Mouse (Mus musculus): ENCODE measurements around the gene Trnp1. TPM values are rescaled to one million over a fixed set of nuclear protein-coding genes. Genes with fewer than 3 reads are reported as not detected.
A peak's percentile ranks its signal among the peaks of the same experiment; 100 is the strongest.

Gene Trnp1
- total RNA-seq, 2 experiments from 2014 or later: 1.4 to 2.4 TPM

DNA sequence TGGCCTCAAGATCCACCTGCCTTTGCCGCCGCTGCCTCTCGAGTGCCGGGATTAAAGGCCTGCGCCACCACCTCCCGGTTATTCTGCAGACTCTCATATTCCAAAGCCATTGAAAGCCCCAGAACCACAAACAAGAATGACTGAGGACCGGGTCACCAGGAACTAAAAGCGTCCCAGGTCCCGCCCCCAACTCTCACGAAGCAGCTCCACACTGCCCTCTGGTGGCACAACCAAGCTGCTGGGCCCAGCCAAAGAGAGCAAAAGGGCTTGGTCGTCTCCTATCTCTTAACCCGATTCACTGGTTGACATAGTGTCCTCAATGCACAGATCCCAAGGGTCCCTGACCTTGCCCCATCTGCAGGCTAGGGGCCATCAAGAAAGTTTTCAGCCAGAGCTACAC lies 3.9 kb downstream of the Trnp1 start:
- peak; percentile 96 for DNase-seq

DNA sequence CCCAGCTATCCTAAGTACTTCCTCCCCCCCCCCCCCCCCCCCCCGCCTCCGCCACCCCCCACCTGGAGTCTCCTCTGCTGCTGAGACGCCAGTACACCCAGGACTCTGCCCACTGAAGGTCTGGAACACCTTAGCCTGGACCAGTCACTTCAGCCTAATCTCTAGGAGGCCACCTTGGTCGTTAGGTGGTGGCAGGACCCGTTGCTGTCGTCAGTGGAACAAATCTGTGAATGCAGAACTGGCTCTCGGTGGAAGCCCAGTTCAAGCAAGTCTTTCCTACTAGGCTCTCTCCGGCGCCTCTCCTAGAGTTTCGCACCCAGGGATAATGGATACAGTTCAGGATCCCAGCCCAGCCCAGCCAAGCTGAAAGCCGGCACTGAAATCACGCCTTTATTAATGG lies 4.5 kb downstream of the Trnp1 start:
- no peak for DNase-seq

GRCm38 (mm10) chr4:133491800-133492199 lies 6.5 kb downstream of the Trnp1 start:
- DNase-seq: peak; percentile 76

- DNase-seq: no peak
Measured at GRCm38 (mm10) chr4:133489489-133490245, 8.7 kb downstream of the Trnp1 start.

DNA sequence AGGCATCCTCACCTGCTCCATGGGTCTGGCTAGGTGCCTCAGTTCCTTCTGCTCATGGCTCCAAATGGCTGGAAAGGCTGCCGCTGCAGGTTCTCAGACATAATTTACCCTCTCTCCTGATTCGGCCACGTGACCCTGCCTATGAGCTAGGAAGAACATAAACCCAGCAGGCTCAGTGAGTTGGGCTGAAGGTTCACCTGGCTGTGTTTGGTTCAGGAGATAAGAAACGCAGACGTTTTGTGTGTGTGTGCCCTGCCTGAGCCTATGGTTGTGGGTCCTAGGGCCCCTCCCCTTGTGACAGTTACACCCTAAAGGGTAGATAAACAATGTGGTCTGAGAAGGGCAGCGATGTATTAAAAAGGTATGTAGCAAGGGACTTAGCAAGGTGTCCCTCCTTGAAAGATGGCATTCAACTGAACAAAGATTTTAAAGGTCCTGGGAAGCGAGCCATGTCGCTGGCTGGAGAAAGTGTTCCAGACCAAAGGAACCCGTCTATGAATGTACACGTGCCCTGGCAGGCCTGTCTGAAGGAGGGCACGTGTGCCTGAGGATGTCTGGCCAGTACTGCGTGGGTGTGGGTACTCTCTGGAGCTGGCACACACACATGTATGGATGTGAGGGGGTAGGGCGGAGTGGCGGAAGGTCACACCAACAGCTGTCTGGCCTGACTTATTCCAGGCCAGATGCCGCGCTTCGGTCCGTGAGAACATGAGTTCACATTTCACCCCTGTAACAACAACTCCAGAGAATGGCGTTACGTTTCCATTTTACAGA lies 9.5 kb downstream of the Trnp1 start:
- no peak for DNase-seq

DNA sequence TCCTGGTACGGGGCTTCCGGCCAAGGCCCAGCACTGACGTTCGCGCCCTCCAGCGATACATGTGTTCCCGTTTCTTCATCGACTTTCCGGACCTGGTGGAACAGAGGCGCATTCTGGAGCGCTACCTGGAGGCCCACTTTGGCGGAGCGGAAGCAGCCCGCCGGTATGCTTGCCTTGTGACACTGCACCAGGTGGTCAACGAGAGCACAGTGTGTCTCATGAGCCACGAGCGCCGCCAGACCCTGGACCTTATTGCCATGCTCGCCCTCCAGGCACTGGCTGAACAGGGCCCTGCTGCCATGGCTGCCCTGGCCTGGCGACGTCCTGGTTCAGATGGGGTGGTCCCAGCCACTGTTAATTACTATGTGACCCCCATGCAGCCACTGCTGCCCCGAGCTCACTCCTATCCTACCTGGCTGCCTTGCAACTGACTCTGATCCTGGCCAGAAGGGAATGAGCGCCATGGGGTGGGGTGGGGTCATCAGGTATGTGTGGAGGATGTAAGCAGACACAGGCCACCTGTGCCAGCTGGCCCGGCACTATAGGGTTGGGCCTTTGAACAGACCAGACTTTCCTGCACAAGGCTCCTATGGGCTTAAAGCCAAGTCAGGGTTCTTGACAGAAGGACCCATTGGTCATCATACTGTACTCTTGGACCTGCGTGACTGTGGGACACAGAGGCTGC lies 11.5 kb downstream of the Trnp1 start:
- DNase-seq: no peak

DNA sequence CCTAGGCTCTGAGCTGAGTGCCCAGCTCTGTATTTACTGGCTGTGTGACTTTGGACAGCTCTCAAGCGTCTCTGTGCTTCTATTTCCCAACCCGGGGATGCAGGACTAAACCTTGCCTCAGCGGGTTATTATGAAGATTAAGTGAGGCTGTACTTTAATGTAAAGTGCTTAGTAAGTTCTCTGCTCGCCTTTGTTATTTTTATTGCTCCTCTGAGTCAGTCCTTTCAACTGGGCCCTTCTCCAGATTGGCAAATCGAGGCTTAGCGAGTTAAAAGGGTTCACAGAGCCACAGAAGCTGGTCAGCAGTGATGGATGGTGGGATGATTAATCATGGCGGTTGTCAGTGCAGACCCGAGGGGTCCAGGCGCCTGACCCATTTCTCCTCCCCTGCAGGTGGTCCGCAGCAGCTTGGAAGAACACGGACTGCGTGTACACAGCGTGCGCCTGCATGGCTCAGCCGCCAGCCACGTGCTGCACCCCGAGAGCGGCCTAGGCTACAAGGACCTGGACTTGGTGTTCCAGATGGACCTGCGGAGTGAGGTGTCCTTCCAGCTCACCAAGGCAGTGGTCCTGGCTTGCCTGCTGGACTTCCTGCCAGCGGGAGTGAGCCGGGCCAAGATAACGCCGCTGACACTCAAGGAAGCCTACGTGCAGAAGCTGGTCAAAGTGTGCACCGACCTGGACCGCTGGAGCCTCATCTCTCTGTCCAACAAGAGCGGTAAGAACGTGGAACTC lies 12.5 kb downstream of the Trnp1 start:
- no peak for DNase-seq

- peak; percentile 36 for DNase-seq
Measured at GRCm38 (mm10) chr4:133484266-133485025, 13.9 kb downstream of the Trnp1 start.

- no peak for DNase-seq
Measured at GRCm38 (mm10) chr4:133482479-133482878, 15.9 kb downstream of the Trnp1 start.

GRCm38 (mm10) chr4:133481488-133481887 lies 16.9 kb downstream of the Trnp1 start:
- peak; percentile 25 for DNase-seq

DNA sequence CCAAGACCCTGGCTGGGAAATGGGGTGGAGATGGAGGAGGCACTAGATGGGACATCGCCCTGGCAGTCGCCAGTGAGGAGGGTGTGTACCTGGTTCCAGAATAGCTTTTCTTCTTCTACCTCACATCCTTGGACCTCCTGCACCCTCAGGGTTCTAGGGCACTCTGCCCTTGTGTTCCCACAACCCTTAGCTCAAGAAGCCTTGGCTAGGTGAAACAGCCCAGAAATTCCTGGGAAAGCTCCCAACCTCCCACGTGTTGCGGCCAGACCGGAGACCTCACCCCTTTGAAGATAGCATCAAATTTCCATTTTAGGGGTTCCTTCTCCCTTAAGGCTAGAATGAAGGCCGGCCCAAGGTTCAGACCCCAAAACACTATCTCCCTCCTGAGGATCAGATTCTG lies 17.6 kb downstream of the Trnp1 start:
- no peak for DNase-seq

DNA sequence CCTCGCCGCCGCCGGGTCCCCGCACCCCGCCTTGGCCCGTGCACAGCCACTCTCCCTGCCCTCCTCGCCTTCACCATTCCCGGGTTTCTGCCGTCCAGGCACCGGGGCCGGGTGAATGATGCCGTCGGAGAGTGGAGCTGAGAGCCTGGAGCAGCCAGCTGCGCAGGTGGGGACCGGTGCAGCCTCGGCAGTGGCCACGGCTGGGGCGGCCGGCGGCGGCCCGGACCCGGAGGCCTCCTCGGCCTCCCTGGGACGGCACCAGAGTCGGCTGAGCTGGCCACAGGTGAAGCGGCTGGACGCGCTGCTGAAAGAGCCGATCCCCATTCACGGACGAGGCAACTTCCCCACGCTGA lies 18.2 kb downstream of the Trnp1 start:
- no peak for DNase-seq

- DNase-seq: peak; percentile 99
Measured at GRCm38 (mm10) chr4:133479458-133480184, 18.7 kb downstream of the Trnp1 start, which contains the start of gene Tent5b. Tent5b (plus strand) TSS chr4:133480132.

DNA sequence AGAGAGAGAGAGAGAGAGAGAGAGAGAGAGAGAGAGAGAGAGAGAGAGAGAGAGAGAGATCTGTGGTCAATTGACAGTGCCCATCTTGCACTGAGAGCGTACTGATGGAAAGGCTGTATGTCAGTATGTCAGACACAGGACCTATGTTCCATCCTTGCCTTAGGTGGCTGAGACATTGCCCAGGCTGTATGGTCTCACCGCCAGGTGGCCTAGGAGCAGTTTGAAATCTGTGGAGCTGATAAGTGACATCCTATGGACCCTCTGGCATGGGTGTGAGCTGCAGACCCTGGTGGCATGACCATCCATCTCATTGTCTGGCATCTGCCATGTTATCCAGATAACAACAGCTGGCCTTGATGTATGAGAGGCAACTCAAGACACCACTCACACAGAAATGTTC lies 24.5 kb downstream of the Trnp1 start:
- no peak for DNase-seq

DNA sequence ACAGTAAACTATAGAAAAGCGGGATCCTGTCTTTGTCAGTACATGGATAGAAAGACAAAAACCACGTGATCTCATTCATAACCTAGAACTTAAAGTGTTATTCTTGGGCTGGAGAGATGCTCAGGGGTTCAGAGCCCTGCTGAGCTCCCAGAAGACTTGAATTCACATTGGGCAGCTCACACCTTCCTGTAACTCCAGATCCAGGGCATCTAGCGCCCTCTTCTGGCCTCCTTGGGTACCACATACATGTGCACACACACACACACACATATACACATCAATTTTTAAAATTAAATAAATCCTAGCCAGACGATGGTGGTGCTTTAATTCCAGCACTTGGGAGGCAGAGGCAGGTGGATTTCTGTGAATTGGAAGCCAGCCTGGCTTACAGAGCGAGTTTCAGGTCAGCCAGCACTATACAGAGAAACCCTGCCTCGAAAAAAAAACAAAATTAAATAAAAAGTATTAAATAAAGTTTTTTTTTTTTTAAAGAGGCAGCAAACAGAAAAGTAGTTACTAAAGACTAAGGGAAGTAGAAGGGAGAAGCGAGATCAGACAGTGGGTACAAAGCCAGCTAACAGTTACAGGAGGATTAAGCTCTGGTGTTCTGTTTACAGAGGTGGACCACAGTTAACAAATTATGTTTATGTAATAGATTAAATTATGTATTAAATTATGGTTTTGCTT lies 27.1 kb downstream of the Trnp1 start:
- no peak for DNase-seq

GRCm38 (mm10) chr4:133469122-133469521 lies 29.2 kb downstream of the Trnp1 start:
- no peak for DNase-seq

- peak; percentile 88 for DNase-seq
Measured at GRCm38 (mm10) chr4:133468080-133468479, 30.3 kb downstream of the Trnp1 start.

GRCm38 (mm10) chr4:133463184-133463583 lies 35.2 kb downstream of the Trnp1 start:
- peak; percentile 51 for DNase-seq

DNA sequence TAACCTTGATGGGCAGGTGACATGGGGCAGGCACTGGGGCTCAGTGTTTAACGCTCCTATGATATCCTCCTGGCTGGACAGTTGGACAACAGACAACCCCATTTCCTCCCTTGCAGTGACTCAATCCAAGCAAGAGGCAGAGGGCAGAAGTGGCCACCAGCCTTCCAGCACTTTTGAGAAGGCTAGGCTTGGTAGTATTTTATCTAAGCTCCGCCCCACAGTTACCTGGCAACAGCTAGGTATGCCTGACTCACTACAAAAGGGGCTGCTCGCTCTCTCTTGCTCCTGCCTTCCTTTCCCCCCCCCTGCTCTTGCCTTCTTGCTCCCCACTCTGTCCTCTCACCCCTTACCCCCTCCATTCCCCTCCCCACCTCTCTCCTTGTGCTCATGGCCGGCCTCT lies 37.0 kb downstream of the Trnp1 start:
- no peak for DNase-seq

- DNase-seq: no peak
Measured at GRCm38 (mm10) chr4:133460796-133461325, 37.5 kb downstream of the Trnp1 start.
